Mouse (Mus musculus): ENCODE measurements at regions not wholly inside any gene's neighbourhood (a gene's known extent, or its start where the extent isn't known, plus 50 kb on each side); places are given as distances from the start of the nearest gene placed in this dataset.

GRCm38 (mm10) chr8:127780596-127780995 is 577.8 kb upstream of the Nrp1 start:
- Histone ChIP-seq H3K9ac (ENCODE audit: control insufficient read depth, low read depth, low read length, poor library complexity, severe bottlenecking) (no peak overlapping the region), H3K27me3 (ENCODE audit: control insufficient read depth in 1 of 2, insufficient read depth in 2 of 2, low read length in 2 of 2) (no peaks in the 10 kb centered on the region), H3K36me3 (ENCODE audit: control insufficient read depth in 1 of 2, insufficient read depth in 2 of 2, low read length in 2 of 2) (no peaks in the 10 kb centered on the region), H3K27ac (ENCODE audit: control insufficient read depth, low read depth, low read length) (no peak overlapping the region), H3K4me1 (ENCODE audit: control insufficient read depth in 1 of 2, insufficient read depth in 2 of 2, low read length in 2 of 2) (no peaks in the 10 kb centered on the region), H3K9me3 (replicated peaks; ENCODE audit: insufficient read depth, low read length) (no peaks in the 10 kb centered on the region), H3K79me2 (ENCODE audit: control insufficient read depth, insufficient read depth, low read length, poor library complexity) (no peaks in the 10 kb centered on the region), H3K4me3 (ENCODE audit: control insufficient read depth in 1 of 2, insufficient read depth in 1 of 2, low read depth in 2 of 2, low read length in 2 of 2) (no peak overlapping the region)
- no peak for DNase-seq (ENCODE audit: low read depth, low spot score)
- no peak for TF ChIP-seq ZKSCAN1 (IDR thresholded peaks at IDR 0.05; ENCODE audit: low read depth, low read length)
- no peak for TF ChIP-seq ZC3H11A (IDR thresholded peaks at IDR 0.05; ENCODE audit: low read depth, low read length)
- no peak for TF ChIP-seq EP300 (IDR thresholded peaks at IDR 0.05; ENCODE audit: low read depth in 1 of 2, low read length in 2 of 2)
- TF ChIP-seq ZNF384 (IDR thresholded peaks at IDR 0.05; ENCODE audit: low read depth, low read length) = no peak
- TF ChIP-seq JUND (IDR thresholded peaks at IDR 0.05; ENCODE audit: low read depth, low read length) = no peak
- no peak for TF ChIP-seq USF2 (IDR thresholded peaks at IDR 0.05; ENCODE audit: borderline replicate concordance in 1 of 2, insufficient read depth in 1 of 2, low read depth in 1 of 2, low read length in 2 of 2)
- no peak for TF ChIP-seq GABPA (IDR thresholded peaks at IDR 0.05; ENCODE audit: low read depth, low read length)
- TF ChIP-seq CHD2 (IDR thresholded peaks at IDR 0.05; ENCODE audit: low read length) = no peak
- TF ChIP-seq KAT2A (conservative IDR thresholded peaks at IDR 0.05; ENCODE audit: low read depth, low read length) = no peak
- no peak for TF ChIP-seq TBP (IDR thresholded peaks at IDR 0.05; ENCODE audit: low read depth, low read length)
- no peak for TF ChIP-seq MXI1 (IDR thresholded peaks at IDR 0.05; ENCODE audit: low read depth, low read length)
- TF ChIP-seq HCFC1 (IDR thresholded peaks at IDR 0.05; ENCODE audit: low read depth, low read length) = no peak
- TF ChIP-seq POLR2A (IDR thresholded peaks at IDR 0.05; ENCODE audit: control insufficient read depth in 1 of 2, insufficient read depth in 1 of 2, low read depth in 1 of 2, low read length in 2 of 2, poor library complexity in 1 of 2) = no peak
- TF ChIP-seq GATA1 (IDR thresholded peaks at IDR 0.05; ENCODE audit: low read depth, low read length) = no peak
- no peak for TF ChIP-seq MAFK (IDR thresholded peaks at IDR 0.05; ENCODE audit: borderline replicate concordance, low read depth, low read length)

- H3K9me3 ChIP-seq (replicated peaks; ENCODE audit: insufficient read depth, low read length) = no peaks in the 10 kb centered on the region
- no peaks in the 10 kb centered on the region for H3K4me1 ChIP-seq (ENCODE audit: control insufficient read depth in 1 of 2, insufficient read depth in 2 of 2, low read length in 2 of 2)
- DNase-seq (ENCODE audit: low read depth, low spot score) = no peak
- no peak overlapping the region for H3K4me3 ChIP-seq (ENCODE audit: control insufficient read depth in 1 of 2, insufficient read depth in 1 of 2, low read depth in 2 of 2, low read length in 2 of 2)
- TF ChIP-seq RCOR1 (IDR thresholded peaks at IDR 0.05; ENCODE audit: low read depth, low read length) = no peak
- TF ChIP-seq ELF1 (IDR thresholded peaks at IDR 0.05; ENCODE audit: low read depth, low read length) = no peak
- no peak for TF ChIP-seq POLR2AphosphoS2 (IDR thresholded peaks at IDR 0.05; ENCODE audit: low read length)
- TF ChIP-seq NRF1 (IDR thresholded peaks at IDR 0.05; ENCODE audit: insufficient read depth, low read depth, low read length, poor library complexity, severe bottlenecking) = no peak
- TF ChIP-seq UBTF (IDR thresholded peaks at IDR 0.05; ENCODE audit: borderline replicate concordance, insufficient read depth, low read depth, low read length) = no peak
- no peak for TF ChIP-seq RAD21 (IDR thresholded peaks at IDR 0.05; ENCODE audit: low read depth, low read length)
- no peak for TF ChIP-seq CHD1 (IDR thresholded peaks at IDR 0.05; ENCODE audit: low read depth, low read length)
- TF ChIP-seq POLR2AphosphoS5 (IDR thresholded peaks at IDR 0.05; ENCODE audit: borderline replicate concordance, low read depth, low read length) = no peak
- TF ChIP-seq POLR2A (IDR thresholded peaks at IDR 0.05; ENCODE audit: control insufficient read depth in 1 of 2, insufficient read depth in 1 of 2, low read depth in 1 of 2, low read length in 2 of 2, poor library complexity in 1 of 2) = no peak
- no peak for TF ChIP-seq SIN3A (IDR thresholded peaks at IDR 0.05; ENCODE audit: low read length)
- TF ChIP-seq KAT2A (conservative IDR thresholded peaks at IDR 0.05; ENCODE audit: low read depth, low read length) = no peak
- TF ChIP-seq ZKSCAN1 (IDR thresholded peaks at IDR 0.05; ENCODE audit: low read depth, low read length) = no peak
- no peak for TF ChIP-seq HCFC1 (IDR thresholded peaks at IDR 0.05; ENCODE audit: low read depth, low read length)
- TF ChIP-seq JUND (IDR thresholded peaks at IDR 0.05; ENCODE audit: low read depth, low read length) = no peak
- no peak for TF ChIP-seq CHD2 (IDR thresholded peaks at IDR 0.05; ENCODE audit: low read length)
- TF ChIP-seq GATA1 (IDR thresholded peaks at IDR 0.05; ENCODE audit: low read depth, low read length) = no peak
- no peak for TF ChIP-seq ETS1 (IDR thresholded peaks at IDR 0.05; ENCODE audit: low read depth, low read length)
- no peak for TF ChIP-seq MEF2A (IDR thresholded peaks at IDR 0.05; ENCODE audit: extremely low read depth, insufficient replicate concordance, low read depth, low read length, poor library complexity, severe bottlenecking)
- no peak for TF ChIP-seq MAFK (IDR thresholded peaks at IDR 0.05; ENCODE audit: borderline replicate concordance, low read depth, low read length)
- H3K27me3 ChIP-seq (ENCODE audit: control insufficient read depth in 1 of 2, insufficient read depth in 2 of 2, low read length in 2 of 2) = no peaks in the 10 kb centered on the region
- no peaks in the 10 kb centered on the region for H3K36me3 ChIP-seq (ENCODE audit: control insufficient read depth in 1 of 2, insufficient read depth in 2 of 2, low read length in 2 of 2)
- H3K9ac ChIP-seq (ENCODE audit: control insufficient read depth, low read depth, low read length, poor library complexity, severe bottlenecking) = no peak overlapping the region
- no peaks in the 10 kb centered on the region for H3K79me2 ChIP-seq (ENCODE audit: control insufficient read depth, insufficient read depth, low read length, poor library complexity)
- no peak overlapping the region for H3K27ac ChIP-seq (ENCODE audit: control insufficient read depth, low read depth, low read length)
Observed at GRCm38 (mm10) chr8:127781011-127781410, 577.4 kb upstream of the Nrp1 start.
